Mouse (Mus musculus) layer of hippocampus, adult 9-10 months (tissue): ENCODE data around the gene Olfr56.
A peak's percentile ranks its signal among the peaks of the same experiment; 100 is the strongest.

Experiments used
- DNase-seq: peaks from one replicate; pipeline ENCODE4 v3.0.0; 2022; ENCODE audit warnings: low spot score

Olfr56 gene

GRCm38 (mm10) chr11:49092053-49092586 lies 113.4 kb downstream of the Olfr56 start:
- DNase-seq = no peak

- DNase-seq = no peak
Observed at GRCm38 (mm10) chr11:49092786-49093185, 114.1 kb downstream of the Olfr56 start.

GRCm38 (mm10) chr11:49093861-49094660 lies 115.4 kb downstream of the Olfr56 start:
- no peak for DNase-seq

GRCm38 (mm10) chr11:49095367-49095766 lies 116.7 kb downstream of the Olfr56 start:
- DNase-seq = no peak

GRCm38 (mm10) chr11:49100409-49100808 lies 121.7 kb downstream of the Olfr56 start:
- no peak for DNase-seq

GRCm38 (mm10) chr11:49101500-49101899 lies 122.8 kb downstream of the Olfr56 start:
- DNase-seq = no peak

- peak; percentile 69 for DNase-seq
Observed at GRCm38 (mm10) chr11:49103047-49103693, 124.5 kb downstream of the Olfr56 start.

GRCm38 (mm10) chr11:49105752-49106151 lies 127.1 kb downstream of the Olfr56 start:
- DNase-seq = no peak

GRCm38 (mm10) chr11:49107650-49108537 lies 129.2 kb downstream of the Olfr56 start:
- DNase-seq = no peak

- no peak for DNase-seq
Observed at GRCm38 (mm10) chr11:49108833-49109232, 130.1 kb downstream of the Olfr56 start.

GRCm38 (mm10) chr11:49111000-49111399 lies 132.3 kb downstream of the Olfr56 start:
- DNase-seq = no peak

GRCm38 (mm10) chr11:49112624-49113219 lies 134.0 kb downstream of the Olfr56 start:
- DNase-seq = no peak

GRCm38 (mm10) chr11:49114158-49114557 lies 135.5 kb downstream of the Olfr56 start:
- no peak for DNase-seq

- no peak for DNase-seq
Observed at GRCm38 (mm10) chr11:49114774-49115173, 136.1 kb downstream of the Olfr56 start, which contains the start of gene Olfr1396. Gene Olfr1396, minus strand, starts transcription at chr11:49114874.

- DNase-seq = no peak
Observed at GRCm38 (mm10) chr11:49119635-49120034, 140.9 kb downstream of the Olfr56 start.

GRCm38 (mm10) chr11:49124169-49124568 lies 145.5 kb downstream of the Olfr56 start:
- no peak for DNase-seq

- DNase-seq = no peak
Observed at GRCm38 (mm10) chr11:49141974-49142373, 163.3 kb downstream of the Olfr56 start, which contains the start of gene Olfr1395. Gene Olfr1395, plus strand, starts transcription at chr11:49142274.

GRCm38 (mm10) chr11:49154077-49154476 lies 175.4 kb downstream of the Olfr56 start, which contains the start of gene Olfr1394:
Gene Olfr1394, plus strand, starts transcription at chr11:49154377.
- no peak for DNase-seq

- no peak for DNase-seq
Observed at GRCm38 (mm10) chr11:49156821-49157814, 178.4 kb downstream of the Olfr56 start.
